Mouse (Mus musculus) left cerebral cortex, adult 18-20 months (tissue): ENCODE measurements at regions not wholly inside any gene's neighbourhood (a gene's known extent, or its start where the extent isn't known, plus 50 kb on each side); places are given as distances from the start of the nearest gene placed in this dataset.
A peak's percentile ranks its signal among the peaks of the same experiment; 100 is the strongest.

ENCODE experiments used
- DNase-seq, 2 experiments: peaks; one replicate each; pipeline ENCODE4 v3.0.0; 2021 to 2022; ENCODE audit warnings: low spot score in 2 of 2, mixed read lengths in 1 of 2

DNA sequence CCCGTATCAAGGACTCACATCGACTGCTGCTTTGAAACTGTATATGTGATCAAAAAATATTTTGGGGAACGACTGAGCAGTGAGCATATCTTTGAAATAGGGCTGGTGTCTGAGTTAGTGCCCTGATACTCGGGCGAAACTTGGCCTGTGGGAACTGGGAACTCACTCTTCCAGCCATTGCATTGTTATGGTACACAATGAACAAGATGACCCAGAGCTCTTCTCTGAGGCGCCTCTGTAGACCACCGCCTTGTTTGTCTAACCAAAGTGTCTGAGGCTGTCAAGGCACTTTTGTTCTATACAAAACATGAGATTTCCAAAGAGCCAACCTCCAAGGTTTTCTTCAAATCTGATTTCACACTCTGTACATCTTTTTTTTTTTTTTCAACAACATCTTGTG, 201.5 kb downstream of the Cog6 start:
- DNase-seq: no peak

DNA sequence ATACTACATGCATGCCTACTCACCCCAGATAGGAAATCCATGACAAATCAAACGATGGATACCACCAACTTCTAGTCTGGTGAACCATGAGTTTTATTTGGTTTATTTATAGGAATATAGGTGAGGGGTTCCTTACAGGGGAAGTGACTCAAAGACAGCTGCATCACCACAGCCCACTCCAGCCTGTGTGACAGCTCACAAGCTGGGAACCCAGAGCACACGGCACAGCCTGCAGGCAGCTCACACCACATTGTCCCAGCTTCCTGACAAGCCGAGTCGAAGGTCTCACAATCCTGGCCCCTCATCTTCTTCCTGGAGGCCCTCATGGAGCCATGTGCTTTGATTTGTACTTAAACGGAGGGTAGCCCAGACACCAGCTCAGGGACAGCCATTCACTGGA, 214.7 kb downstream of the Cog6 start:
- no peak for DNase-seq

DNA sequence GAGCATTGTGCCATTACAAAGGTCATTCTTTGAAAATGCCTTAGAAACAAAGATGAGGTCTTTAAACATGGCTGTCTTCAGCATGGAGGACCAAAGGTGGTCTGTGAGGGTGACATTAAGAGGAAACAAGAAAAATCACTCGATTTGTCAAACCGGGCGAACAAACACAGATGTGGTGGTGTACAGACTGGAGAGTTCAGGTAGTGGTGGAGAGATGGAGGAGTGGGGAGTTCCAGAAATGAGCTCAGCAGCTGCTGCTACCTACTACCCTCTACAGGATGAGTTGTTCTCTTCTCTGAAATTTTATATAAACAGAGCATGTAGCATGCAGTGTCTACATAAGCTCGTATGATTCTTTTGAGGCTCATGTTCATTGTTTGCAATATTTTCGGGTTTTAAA, 215.6 kb downstream of the Cog6 start:
- DNase-seq: no peak

DNA sequence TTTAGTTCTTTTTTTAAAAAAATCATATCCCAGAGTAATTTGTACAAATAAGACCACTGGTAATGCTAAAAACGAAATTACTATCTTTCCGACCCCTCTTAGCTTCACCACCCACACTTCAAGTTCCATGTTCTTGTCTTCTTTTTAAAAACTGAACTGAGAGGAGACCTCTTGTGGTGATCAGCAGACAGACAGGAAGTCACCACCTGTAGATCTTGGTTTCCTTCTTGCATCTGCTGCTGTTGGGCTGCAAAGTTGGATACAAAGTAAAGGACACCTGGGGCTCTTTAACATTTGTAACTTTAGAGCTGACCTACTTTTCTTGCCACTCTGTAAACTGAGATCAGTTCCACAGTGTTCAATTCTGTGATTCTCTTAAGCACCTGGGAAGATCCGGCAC, 216.4 kb downstream of the Cog6 start:
- DNase-seq: no peak

DNA sequence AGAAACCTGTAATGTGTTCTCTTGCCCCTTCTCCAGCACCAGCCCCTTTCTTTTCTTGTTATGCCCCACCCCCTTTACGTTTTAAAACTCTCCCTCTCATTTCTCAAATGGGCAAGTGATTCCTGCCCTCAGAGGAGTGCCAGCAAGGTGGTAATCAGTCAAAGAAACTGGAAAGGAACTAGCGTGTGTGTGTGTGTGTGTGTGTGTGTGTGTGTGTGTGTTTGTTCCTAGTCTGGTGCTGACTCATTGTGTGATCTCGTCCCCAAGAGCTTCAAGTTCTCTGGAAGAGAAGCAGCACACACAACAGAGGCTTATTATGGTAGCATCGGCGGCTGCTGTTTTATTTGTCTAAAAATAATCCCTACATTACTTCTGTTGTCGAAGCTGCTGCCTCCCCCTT, 219.2 kb downstream of the Cog6 start:
- peak in 1 of 2 experiments; percentile 10 for DNase-seq

DNA sequence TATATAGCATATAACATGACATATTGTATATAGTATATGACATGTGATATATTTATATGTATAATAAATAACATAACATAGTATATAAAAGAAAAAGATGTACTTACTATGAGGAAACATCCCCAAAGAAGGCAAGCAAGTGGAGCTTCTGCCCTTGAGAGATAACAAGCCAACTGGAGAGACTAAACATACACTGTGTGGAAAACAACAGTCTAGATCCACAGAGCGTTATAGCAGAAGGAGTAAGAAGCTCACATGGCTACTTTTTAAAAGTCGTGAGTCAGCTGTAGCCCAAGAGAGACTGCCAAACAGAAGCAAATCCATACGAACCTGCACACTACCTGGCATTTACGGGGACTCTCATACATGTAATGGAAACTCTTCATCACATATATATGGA, 219.9 kb downstream of the Cog6 start:
- DNase-seq: no peak

DNA sequence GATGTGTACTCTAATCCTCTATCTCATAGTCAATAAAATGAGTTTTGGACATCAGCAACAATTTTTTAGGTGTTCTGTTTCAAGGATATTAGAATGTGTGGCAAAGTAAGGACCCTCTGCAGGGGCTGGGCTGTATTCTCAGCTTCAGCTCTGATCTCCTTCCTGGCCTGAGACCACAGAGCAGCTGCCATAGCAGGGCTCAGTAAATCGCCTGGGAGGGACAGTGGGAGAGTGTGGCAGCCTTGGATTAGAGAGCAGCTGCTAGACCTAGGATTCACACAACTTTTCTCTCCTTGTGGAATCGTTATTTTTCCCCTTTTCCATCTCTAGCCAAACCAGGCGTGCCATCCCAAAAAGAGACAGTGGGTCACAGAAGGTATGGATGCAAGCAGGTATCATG, 222.8 kb downstream of the Cog6 start:
- no peak for DNase-seq

DNA sequence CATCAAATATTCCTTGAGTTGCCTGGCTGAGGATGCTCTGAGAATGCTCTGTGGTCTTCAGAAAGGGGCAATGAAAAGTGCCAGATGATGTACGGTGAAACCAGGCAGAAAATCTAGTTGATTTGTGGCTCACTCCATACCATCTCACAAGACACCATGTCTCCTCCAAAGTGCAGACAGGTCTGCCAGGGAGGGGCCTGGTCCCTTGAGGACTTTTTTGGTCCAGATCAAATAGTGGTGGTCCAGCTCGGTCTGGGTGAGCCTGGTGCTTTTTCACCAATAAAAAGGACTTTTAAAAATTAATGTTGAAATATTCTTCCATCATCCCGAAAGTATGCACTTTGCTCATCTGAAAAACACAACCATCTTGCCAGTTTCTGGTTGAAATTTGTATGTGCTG, 224.2 kb downstream of the Cog6 start:
- no peak for DNase-seq

DNA sequence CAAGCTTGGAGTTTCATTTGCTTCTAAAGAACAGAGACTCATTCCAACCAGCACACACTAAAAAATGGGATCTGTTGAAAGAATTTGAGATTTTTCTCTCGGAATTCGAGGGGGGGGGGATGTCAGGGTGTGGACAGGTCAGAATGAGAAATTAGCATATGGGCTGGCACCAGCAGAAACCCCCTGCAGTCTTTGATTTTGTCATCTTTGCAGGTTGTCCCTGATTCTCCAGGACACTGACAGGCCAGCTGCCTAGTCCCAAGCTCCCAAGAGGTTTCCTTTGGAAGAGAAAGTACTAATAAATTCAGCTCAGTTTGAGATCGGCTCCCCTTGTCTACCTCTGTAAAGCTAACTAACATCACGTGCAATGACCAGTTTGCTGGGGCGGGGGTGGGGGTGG, 224.9 kb downstream of the Cog6 start:
- no peak for DNase-seq

DNA sequence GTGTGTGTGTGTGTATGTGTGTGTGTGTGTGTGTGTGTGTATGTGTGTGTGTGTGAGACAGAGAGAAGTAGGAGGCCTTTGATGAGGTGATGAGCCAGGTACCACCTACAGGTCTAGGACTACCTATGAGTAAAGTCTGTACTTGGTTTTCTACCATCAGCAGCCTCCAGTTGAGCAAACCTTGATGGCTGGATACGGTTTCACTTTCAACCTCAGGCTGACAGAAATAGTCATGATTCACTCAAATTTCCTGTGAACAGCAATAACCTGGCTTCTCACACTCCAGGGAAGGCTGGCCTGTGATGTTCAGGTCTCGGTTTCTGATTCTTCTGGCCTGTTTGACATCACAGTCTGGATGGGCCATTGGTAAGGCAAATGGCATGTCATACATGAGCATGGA, 226.1 kb downstream of the Cog6 start:
- no peak for DNase-seq

DNA sequence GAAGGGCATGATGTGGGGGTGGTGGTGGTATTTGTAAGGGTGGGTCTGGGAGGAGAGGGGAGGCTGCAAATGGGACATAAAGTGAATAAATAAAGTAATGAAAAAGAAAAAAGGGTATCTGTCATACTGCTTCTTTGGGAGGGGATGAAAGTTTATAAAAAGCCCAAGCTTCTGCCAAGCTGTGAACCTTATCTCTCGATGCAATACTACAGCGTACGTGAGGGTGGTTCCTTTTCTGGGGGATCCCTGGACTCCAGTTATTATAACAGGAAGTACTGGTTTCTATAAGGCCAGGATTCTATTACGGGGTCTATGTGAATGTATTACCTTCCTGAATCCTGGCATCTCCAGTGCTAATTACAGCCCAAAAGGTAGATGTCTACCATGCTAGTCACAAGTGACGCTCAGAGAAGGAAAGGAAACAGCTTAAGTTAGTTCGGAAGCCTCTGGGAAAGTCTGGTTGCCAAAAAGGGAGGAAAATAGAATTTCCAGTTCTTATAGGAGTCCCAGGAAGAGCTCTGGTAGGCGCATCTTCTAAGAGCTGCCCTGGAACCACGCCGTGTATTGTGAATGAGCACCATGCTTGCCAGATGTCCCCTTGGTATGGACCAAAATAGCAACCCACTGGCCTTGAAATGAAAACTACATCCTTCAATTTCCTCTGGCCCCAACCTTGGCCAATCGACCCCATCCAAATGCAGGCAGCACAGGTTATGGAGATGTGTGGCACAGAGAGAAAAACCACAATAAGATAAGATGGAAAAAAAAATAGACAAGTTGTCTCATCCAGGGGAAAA, 228.9 kb downstream of the Cog6 start:
- DNase-seq: no peak

DNA sequence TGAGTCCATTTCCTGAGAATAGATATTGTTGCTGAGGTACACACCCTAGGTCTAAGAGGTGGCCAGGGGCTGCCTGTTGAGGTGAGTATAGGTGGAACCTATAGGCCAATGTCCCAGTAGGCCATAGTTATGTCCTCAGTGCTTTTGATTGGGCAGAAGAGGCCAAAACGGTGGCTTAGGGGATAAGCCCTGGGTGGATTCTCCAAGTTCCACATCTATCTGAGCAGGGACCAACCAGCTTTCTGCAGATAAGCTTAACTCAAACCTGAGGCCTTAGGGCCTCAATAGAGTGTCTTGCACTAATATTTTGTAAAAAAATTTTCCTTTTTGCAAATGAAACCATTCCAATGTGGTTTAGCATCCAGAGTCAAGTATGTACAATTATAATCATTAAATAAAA, 231.4 kb downstream of the Cog6 start:
- DNase-seq: no peak

DNA sequence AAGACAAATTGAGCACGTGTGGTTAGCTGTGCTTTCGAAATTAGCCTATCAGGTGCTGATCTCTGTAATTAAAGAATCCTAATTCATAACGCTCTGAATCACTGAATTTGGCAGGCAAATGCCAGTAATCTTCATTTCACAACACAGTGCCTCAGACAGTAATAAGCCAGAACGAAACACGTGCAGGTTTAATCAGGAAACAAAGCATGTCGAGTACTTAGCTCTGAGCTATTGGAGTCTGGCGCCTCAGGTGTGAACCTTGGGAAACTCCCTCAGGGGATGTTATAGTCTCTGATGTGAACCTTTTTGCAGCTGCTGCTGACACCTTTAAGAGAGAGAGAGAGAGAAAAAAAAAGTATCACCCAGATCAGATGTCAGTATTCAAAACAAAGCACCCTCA, 232.6 kb downstream of the Cog6 start:
- no peak for DNase-seq

DNA sequence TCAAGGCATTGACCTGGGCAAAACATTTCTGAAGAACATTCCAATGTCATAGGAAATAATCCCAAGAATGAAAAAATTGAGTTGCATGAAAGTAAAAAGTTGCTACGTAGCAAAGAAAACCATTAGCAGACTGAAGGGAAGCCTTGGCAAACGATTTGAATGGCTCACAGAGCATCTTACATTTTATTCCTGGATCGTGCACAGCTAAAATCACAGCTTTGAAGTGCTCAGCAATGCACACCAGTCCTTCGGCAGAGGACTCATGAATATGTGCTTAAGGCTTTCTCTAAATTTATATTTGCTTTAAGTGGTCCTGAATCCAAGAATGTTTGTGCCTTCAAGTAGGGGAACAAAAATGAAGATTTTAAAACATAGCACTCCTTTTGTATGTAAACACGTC, 234.5 kb downstream of the Cog6 start:
- no peak for DNase-seq

DNA sequence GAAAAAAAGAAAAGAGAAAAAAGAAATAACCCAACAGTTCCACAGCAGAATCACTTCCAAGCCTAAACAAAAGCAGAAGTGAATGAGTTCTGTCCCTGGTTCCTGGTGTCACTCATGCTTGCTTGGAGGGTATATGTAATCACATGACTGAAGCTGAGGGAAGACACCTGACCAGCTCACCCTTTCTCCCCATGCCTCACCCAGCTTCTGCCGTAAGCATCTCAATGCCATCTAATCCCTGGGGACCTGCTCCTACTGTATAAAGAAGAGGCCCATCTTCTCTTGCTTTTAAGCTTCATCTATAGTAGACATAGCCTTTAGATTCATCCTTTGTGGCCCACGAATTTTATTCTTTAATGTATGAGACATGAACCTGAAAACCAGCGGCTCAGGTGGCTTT, 235.5 kb downstream of the Cog6 start:
- DNase-seq: no peak

DNA sequence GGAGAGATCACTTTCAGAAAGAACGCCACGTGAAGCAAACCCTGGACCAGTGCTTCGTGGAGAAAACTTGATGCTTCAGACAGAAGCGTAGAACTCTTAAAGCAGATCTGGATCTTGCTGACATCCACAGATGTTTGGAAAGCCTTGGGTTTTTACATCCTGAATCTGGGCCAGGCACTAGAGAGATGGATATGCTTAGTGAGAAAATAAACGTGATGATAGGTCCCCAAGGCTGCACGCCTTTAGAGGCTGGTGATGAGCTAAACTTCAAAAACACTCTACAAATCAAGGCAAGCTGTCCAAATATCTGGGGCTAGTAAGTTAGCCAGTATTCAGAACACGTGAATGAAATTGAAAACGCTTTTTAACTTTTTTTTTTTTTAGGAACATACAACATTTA, 236.7 kb downstream of the Cog6 start:
- no peak for DNase-seq

DNA sequence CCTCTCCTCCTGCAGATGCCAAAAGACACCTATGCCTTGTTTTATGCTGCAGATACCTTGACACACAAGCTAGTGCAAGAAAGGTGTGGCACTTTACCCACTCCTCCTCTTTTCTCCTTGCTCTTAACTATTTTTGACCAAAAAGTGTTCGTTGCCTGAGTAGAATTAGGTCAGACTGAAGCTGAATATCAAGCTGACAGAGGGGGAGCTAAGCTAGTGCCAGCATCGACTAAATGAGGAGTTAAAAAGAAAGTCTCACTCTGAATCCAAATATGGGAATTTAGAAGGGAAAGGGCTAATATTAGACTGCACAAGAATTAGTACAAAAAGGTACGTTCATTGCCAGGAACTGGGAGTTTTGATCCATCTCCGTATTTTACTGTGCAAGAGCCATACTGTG, 241.2 kb downstream of the Cog6 start:
- DNase-seq: no peak

DNA sequence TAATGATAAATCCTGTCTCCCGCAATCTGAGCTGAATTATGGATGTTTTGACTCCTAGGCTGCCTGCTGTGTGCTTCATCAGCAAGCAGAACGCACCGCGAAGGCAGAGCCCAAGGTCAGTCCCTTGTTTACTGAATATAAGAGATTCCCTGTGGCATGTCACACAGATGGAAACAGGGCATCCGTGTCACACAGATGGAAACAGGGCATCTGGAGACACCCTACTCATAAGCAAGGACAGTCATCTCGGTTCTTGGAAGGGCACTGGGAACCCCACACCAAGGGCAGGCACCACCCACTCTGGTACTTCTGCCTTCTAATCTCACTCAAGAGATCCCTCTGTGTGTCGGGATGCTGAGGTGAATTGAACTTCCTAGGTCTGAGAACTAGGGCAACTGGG, 241.9 kb downstream of the Cog6 start:
- DNase-seq: no peak

DNA sequence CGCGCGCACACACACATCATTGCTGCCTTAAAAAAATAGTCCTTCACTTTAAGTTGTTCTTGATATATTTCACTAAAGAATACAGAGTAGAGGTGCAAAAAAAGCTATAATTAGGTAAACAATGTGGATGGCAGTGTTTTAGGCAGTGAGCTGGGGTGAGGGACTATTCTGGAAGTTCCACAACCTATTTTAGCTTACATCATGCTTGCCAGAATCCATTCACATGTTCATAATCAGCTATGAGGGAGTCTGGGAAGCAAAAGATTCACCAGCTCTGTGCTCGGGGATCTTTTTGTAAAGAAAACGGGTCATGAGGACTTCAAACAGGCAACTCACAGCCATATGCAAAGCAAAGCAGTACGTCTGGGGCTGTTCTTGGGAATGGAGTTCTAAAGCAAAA, 242.3 kb downstream of the Cog6 start:
- DNase-seq: no peak

DNA sequence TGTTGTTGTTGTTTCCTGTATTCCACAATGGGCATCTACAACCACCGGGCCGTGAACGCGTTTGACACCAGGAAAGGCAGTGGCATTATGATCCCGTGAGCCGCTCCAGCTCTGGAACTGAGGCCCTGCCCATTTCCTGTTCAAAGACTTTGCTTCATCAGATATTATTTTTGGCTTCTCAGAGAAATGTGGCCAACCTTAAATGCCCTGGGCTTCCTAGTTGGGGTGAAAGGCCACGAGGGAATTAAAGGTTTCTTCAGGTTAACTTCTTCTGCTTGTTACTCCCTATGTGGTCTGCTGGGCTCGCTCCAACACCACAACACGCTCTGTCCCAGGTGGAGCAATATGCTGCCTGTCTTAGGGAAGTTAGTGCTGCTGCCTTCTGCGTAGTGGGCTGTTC, 249.8 kb downstream of the Cog6 start:
- DNase-seq: no peak

DNA sequence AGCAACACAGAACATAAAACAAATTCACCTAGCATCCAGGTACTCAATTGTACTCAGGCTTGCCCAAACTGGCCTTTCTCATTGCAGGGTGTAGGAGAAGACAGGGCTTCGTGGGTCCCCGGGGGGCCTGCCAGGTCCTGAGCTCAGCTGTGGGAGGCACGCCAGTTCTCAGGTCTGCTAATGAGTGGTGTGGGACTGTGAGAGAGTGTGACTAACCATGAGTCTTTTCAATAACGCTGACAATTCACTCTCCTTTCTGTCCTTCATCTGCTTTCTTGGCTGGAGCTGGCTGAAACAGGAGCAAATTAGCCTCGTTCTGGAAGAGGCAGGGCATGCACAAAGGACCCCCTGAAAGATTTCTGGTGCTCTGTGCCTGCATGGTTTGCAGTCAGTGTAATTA, 250.2 kb downstream of the Cog6 start:
- DNase-seq: peak; percentile 11 to 12

DNA sequence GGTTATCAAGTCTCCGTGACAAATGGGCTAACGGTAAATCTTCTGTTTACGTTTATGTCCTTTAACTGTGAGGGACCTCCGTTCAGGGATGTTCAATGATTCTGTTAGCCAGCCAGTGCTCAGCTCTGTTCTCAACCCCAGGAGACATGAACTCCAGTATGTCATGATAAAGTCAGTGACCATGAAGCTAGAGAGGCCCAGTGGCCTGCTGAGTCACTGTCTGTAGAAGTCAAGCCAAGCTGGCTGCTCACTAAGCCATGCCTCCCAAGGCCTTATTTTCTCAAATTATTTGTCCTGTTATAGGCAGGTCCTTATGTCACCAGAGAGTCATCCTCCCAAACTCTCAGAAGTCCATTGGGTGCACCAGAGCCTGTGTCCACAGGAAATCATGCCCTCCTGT, 252.9 kb downstream of the Cog6 start:
- no peak for DNase-seq

DNA sequence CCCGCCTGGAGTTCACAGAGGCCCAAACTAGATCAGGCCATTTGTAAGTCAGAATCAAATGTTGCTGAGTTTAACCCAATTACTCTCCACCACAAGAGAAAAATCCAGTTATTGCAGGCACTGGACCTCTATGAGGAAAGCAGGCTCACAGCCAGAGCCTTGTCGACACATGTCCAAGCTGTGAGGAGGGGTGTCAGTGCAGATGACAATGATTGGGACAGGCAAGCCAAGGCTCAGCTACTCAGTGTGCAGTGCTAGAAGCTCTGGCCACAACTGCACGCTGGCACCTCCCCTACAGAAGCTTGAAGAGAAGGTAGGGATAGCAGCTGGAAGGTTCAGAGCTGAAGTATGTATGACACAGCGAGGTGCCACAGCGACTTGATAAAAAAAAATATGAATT, 253.4 kb downstream of the Cog6 start:
- no peak for DNase-seq

DNA sequence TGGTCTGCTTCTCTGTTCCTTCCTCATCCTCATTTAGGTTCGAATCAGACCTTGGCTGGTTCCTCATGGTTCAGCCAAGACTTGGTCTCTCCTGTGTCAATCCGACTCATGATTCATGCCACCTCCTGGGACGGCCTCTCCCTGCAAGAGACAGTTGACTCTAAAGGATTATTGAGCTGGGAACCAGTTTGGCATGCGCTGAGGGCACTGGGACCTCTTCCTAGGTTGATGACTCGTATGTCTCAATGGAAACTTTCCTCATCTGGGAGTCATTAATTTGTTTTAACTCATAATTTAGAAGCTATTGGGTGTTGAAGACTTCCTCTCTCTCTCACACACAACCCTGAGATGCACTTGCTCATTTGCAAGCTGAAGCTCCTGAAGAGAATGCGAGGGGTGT, 254.5 kb downstream of the Cog6 start:
- DNase-seq: no peak
